ENCODE assay signal across 9 mouse cellular contexts in the genomic region with DNA sequence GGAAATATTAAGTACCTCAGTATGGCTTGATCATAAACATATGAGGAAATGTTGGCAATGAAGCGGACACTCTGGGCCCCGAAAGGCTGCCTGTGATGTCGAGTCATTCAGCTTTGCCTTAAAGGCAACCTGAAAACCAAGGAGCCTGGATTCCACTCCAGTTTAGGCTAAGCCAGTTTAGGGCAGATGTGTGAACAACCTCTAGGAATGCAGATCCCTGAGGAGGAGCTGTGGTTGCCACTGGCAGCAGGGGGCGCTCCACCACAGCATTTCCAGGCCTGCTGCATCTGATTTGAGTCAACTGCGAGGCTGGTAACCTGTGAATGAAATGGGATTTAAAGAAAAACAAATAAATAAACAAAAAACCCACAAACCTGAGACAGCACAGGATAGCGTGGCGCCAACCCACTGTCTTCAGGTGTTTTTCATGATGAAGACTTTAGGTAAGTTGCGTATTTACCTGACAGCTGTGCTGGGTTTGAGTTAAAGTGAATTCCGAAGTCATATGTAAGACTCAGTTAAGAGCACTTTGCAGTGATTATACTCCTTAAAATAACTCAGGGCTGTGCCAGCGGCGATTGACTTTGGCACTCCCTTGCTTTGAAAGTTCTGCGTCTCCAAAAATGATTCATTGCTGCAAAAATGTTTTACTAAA. TPM values are rescaled to one million over a fixed set of nuclear protein-coding genes. Genes with fewer than 3 reads are reported as not detected.
DNase-seq lines count a peak whose midpoint lies in the region; ATAC-seq lines count a peak whose summit lies in the region.
"Had no signal": no experiment of that assay in that cellular context is flagged by ENCODE, and none has a peak within 500 bp of the region (broad histone marks: within the 10 kb centered on the region; RNA-seq: fewer than 3 reads in every experiment).

No protein-coding gene starts in this region.

- peak; percentile 72 for DNase-seq in Muller cell, postnatal 12 days (ENCODE audit: inconsistent ontology term)
- DNase-seq in cerebellum, adult 11 months, result peak; percentile 78
- DNase-seq in forelimb bud, embryonic 11.5 days (ENCODE audit: low read depth, low spot score), result peak; percentile 87
- DNase-seq in layer of hippocampus, postnatal 14 days (ENCODE audit: low spot score in 2 of 2), result peak; percentile 79 to 84
- peak; percentile 83 to 87 for DNase-seq in lung, postnatal 4 days
- peak; percentile 88 for DNase-seq in right cerebral cortex, postnatal 4 days

- no peaks in the 10 kb centered on the region for H3K27me3 ChIP-seq in hindbrain, embryonic 15.5 days

- no peak overlapping the region for H3K9ac ChIP-seq in hindbrain, embryonic 15.5 days
- H3K9ac ChIP-seq: liver, embryonic 15.5 days had no signal

- 30% methylated on average over 12 of the region's 12 CpGs for WGBS in hindbrain, embryonic 15.5 days

- H3K36me3 ChIP-seq in hindbrain, embryonic 15.5 days, result no peaks in the 10 kb centered on the region
- H3K36me3 ChIP-seq: liver, embryonic 15.5 days had no signal

- H3K9me3 ChIP-seq in hindbrain, embryonic 15.5 days, result no peaks in the 10 kb centered on the region
- H3K9me3 ChIP-seq: liver, embryonic 15.5 days had no signal

- no peak overlapping the region for H3K4me3 ChIP-seq in hindbrain, embryonic 15.5 days
- H3K4me3 ChIP-seq: liver, embryonic 15.5 days had no signal

- H3K4me1 ChIP-seq in hindbrain, embryonic 15.5 days (replicated peaks), result no peaks in the 10 kb centered on the region
- H3K4me1 ChIP-seq: liver, embryonic 15.5 days had no signal

- ATAC-seq in hindbrain, embryonic 15.5 days (ENCODE audit: low FRiP score, low read depth), result peak; percentile 63; the same call in 1 of the 2 replicates
- ATAC-seq in erythroid progenitor cell, adult 5-6 weeks (replicated peaks; ENCODE audit: low FRiP score, poor library complexity, severe bottlenecking), result no peak

- H3K4me2 ChIP-seq in hindbrain, embryonic 15.5 days, result no peak overlapping the region
- H3K4me2 ChIP-seq: liver, embryonic 15.5 days had no signal

- H3K27ac ChIP-seq in hindbrain, embryonic 15.5 days (replicated peaks), result no peak overlapping the region
- H3K27ac ChIP-seq: liver, embryonic 15.5 days had no signal

RNA-seq across cellular contexts. Expression of gene Slc24a3, which starts 6.4 kb away (rescaled TPM):
- 20.0 and 22.8 TPM in 2 replicates for polyA plus RNA-seq in hindbrain, embryonic 15.5 days (2015; fragmentation: Nextera tagmentation; extraction: Ambion mirVana)
- 100 to 1,000 TPM; 192 to 218 TPM for total RNA-seq in layer of hippocampus, postnatal 14 days (2021)
- 1.1 and 1.3 TPM in 2 replicates for total RNA-seq in erythroid progenitor cell, adult 5-6 weeks (2015; ENCODE audit: low replicate concordance)
- not detected in 2 replicates for total RNA-seq in erythroid progenitor cell, adult 5-6 weeks (2017; ENCODE audit: low replicate concordance)

Comparison
In these comparisons a context has a peak if more than half of its experiments do, and no peak if none do; other contexts are left out.
1. RNA of gene Slc24a3, which starts 6.4 kb away (total RNA-seq): 192 to 218 TPM in layer of hippocampus, postnatal 14 days; 1.1 to 1.3 TPM in erythroid progenitor cell, adult 5-6 weeks; every median in the first group is over 10 times any median in the second.
2. Peak in every context shown above with its lines, with median percentiles within 50 percentile points of each other: DNase-seq.